Mouse (Mus musculus) cortical plate, adult 2 months (tissue): Measurements from ENCODE around the gene Chn1. TPM values are rescaled to one million over a fixed set of nuclear protein-coding genes. Genes with fewer than 3 reads are reported as not detected.
A peak's percentile ranks its signal among the peaks of the same experiment; 100 is the strongest.

Experiments
- H3K27ac ChIP-seq: fragments of 200-500 bp; 2 replicates; pipeline ENCODE4 v1.5.1; 2012; ENCODE audit warnings: low read length, control low read depth, inconsistent platforms; ENCODE audit not compliant: insufficient read depth
- H3K4me1 ChIP-seq: fragments of 200-500 bp; 2 replicates; pipeline ENCODE4 v1.6.1; 2011; ENCODE audit warnings: low read length; ENCODE audit not compliant: control insufficient read depth, insufficient read depth
- H3K4me3 ChIP-seq: fragments of 200-500 bp; 2 replicates; pipeline ENCODE4 v1.5.1; 2011; ENCODE audit warnings: mild to moderate bottlenecking, low read length, control low read depth; ENCODE audit not compliant: insufficient read depth
- CTCF ChIP-seq: fragments of 200-500 bp; IDR thresholded peaks from 2 replicates; pipeline ENCODE4 v1.5.1; 2011; ENCODE audit warnings: mild to moderate bottlenecking, control low read depth, low read length; ENCODE audit not compliant: insufficient read depth; ENCODE audit errors: extremely low read depth
- POLR2A ChIP-seq: fragments of 200-500 bp; IDR thresholded peaks from 2 replicates; pipeline ENCODE4 v1.6.1; 2011; ENCODE audit warnings: mild to moderate bottlenecking, low read length, control low read depth; ENCODE audit not compliant: insufficient read depth; ENCODE audit errors: extremely low read depth
- polyA plus RNA-seq: library from polyadenylated mRNA; depleted of rRNA; stranded (reverse); fragments of >200 nt; gene quantifications from 2 replicates; pipeline ENCODE4 v1.2.3, GENCODE M21; 2012

Chn1 gene
- polyA plus RNA-seq, 1 experiment: 1,631 TPM

- Histone ChIP-seq H3K27ac (0 out of 2 replicates have a peak overlapping the region, but pooled peaks have one; percentile 9), H3K4me1 (peaks cover 11% of the 10 kb centered on the region; the same call in 1 of the 2 replicates), H3K4me3 (no peak overlapping the region)
- no peak for TF ChIP-seq POLR2A
- TF ChIP-seq CTCF: no peak
Observed at GRCm38 (mm10) chr2:73612941-73613340, 162.2 kb downstream of the Chn1 start.

- TF ChIP-seq CTCF (no peak), POLR2A (no peak)
- 0 out of 2 replicates have a peak overlapping the region, but pooled peaks have one; percentile 67 for H3K27ac ChIP-seq
- H3K4me1 ChIP-seq: peaks cover 11% of the 10 kb centered on the region; the same call in 1 of the 2 replicates
- no peak overlapping the region for H3K4me3 ChIP-seq
Observed at GRCm38 (mm10) chr2:73612367-73612914, 162.7 kb downstream of the Chn1 start.

GRCm38 (mm10) chr2:73611798-73612197 lies 163.3 kb downstream of the Chn1 start:
- Histone ChIP-seq H3K4me3 (no peak overlapping the region), H3K27ac (no peak overlapping the region), H3K4me1 (peaks cover 10% of the 10 kb centered on the region; the same call in 1 of the 2 replicates)
- TF ChIP-seq POLR2A: no peak
- no peak for TF ChIP-seq CTCF

GRCm38 (mm10) chr2:73609724-73610210 lies 165.4 kb downstream of the Chn1 start:
- H3K4me3 ChIP-seq: no peak overlapping the region
- H3K4me1 ChIP-seq: peaks cover 11% of the 10 kb centered on the region
- no peak for TF ChIP-seq POLR2A
- no peak for TF ChIP-seq CTCF
- no peak overlapping the region; the same call in 1 of the 2 replicates for H3K27ac ChIP-seq

GRCm38 (mm10) chr2:73609067-73609723 lies 166.0 kb downstream of the Chn1 start:
- TF ChIP-seq CTCF: no peak
- peaks cover 14% of the 10 kb centered on the region for H3K4me1 ChIP-seq
- H3K27ac ChIP-seq: no peak overlapping the region
- no peak overlapping the region for H3K4me3 ChIP-seq

GRCm38 (mm10) chr2:73608391-73608790 lies 166.8 kb downstream of the Chn1 start:
- TF ChIP-seq POLR2A: 0 out of 2 replicates have a peak, but pooled peaks have one; percentile 5
- TF ChIP-seq CTCF: no peak
- Histone ChIP-seq H3K27ac (no peak overlapping the region), H3K4me3 (no peak overlapping the region), H3K4me1 (peaks cover 10% of the 10 kb centered on the region)

- peak overlapping the region; percentile 20 for H3K27ac ChIP-seq
- H3K4me3 ChIP-seq: no peak overlapping the region
- peaks cover 11% of the 10 kb centered on the region for H3K4me1 ChIP-seq
- TF ChIP-seq POLR2A (no peak), CTCF (no peak)
Observed at GRCm38 (mm10) chr2:73607609-73608008, 167.5 kb downstream of the Chn1 start.

- Histone ChIP-seq H3K4me3 (no peak overlapping the region), H3K27ac (peak overlapping the region; percentile 48), H3K4me1 (peaks cover 10% of the 10 kb centered on the region)
- TF ChIP-seq CTCF (no peak), POLR2A (no peak)
Observed at GRCm38 (mm10) chr2:73607146-73607545, 168.0 kb downstream of the Chn1 start.

- peaks cover 12% of the 10 kb centered on the region for H3K4me1 ChIP-seq
- no peak for TF ChIP-seq POLR2A
- no peak for TF ChIP-seq CTCF
- H3K4me3 ChIP-seq: no peak overlapping the region
- H3K27ac ChIP-seq: peak overlapping the region; percentile 48
Observed at GRCm38 (mm10) chr2:73606616-73607015, 168.5 kb downstream of the Chn1 start.

- Histone ChIP-seq H3K4me1 (peaks cover 12% of the 10 kb centered on the region), H3K27ac (peak overlapping the region; percentile 48), H3K4me3 (no peak overlapping the region)
- TF ChIP-seq POLR2A (0 out of 2 replicates have a peak, but pooled peaks have one; percentile 27), CTCF (no peak)
Observed at GRCm38 (mm10) chr2:73605077-73605476, 170.1 kb downstream of the Chn1 start.
